Mouse (Mus musculus): ENCODE measurements around the gene Gm12216.

DNA sequence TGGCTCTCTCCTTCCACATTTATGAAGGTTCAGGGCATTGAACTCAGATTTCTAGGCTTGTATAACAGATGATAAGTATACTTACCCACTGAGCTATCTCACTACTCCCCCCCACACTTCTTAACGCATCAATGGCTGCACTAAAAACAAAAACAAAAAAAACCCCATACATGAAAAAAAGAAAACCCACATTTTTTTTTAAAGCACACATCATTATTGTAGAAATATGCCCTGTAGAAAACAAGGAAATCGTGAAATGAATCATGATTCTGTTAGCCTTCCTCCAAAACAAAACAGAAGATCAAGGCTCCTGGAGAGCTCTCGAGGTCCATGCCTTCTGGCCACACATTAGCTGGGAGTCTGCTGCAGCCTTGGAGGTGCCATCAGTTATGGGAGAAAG lies 47.7 kb downstream of the Gm12216 start:
- TF ChIP-seq CTCF (IDR thresholded peaks at IDR 0.05; ENCODE audit: low read depth, low read length) (no peak), POLR2A (IDR thresholded peaks at IDR 0.05; ENCODE audit: insufficient read depth, low read length) (no peak), EP300 (IDR thresholded peaks at IDR 0.05; ENCODE audit: insufficient read depth, low read depth, low read length) (no peak)
